Mouse (Mus musculus) kidney, embryonic 15.5 days (tissue): ENCODE results near the gene Hdac4. TPM values are rescaled to one million over a fixed set of nuclear protein-coding genes. Genes with fewer than 3 reads are reported as not detected.

Experiments used
- ATAC-seq: fragments of 200-750 bp; cut with Nextera tagmentation; replicated peaks from 2 replicates; pipeline ENCODE4 v1.8.0; 2017; ENCODE audit warnings: moderate TSS enrichment; ENCODE audit not compliant: low FRiP score
- H3K27ac ChIP-seq: fragments of 300-500 bp; sonication (generic); 2 replicates; pipeline ENCODE4 v1.5.1; 2015; ENCODE audit warnings: mild to moderate bottlenecking, inconsistent platforms
- H3K27me3 ChIP-seq: fragments of 300-500 bp; sonication (generic); 2 replicates; pipeline ENCODE4 v1.6.1; 2015; ENCODE audit warnings: inconsistent platforms
- H3K36me3 ChIP-seq: fragments of 300-500 bp; sonication (generic); 2 replicates; pipeline ENCODE4 v1.6.1; 2015; ENCODE audit warnings: inconsistent platforms
- H3K4me1 ChIP-seq: fragments of 300-500 bp; sonication (generic); 2 replicates; pipeline ENCODE4 v1.6.1; 2015; ENCODE audit warnings: inconsistent platforms
- H3K4me2 ChIP-seq: fragments of 300-500 bp; sonication (generic); 2 replicates; pipeline ENCODE4 v1.6.1; 2015; ENCODE audit warnings: moderate library complexity, mild to moderate bottlenecking, inconsistent platforms
- H3K4me3 ChIP-seq: fragments of 300-500 bp; sonication (generic); replicated peaks from 2 replicates; pipeline ENCODE4 v1.5.1; 2015; ENCODE audit warnings: mild to moderate bottlenecking, inconsistent platforms
- H3K9ac ChIP-seq: fragments of 300-500 bp; sonication (generic); 2 replicates; pipeline ENCODE4 v1.6.1; 2015; ENCODE audit warnings: mild to moderate bottlenecking, inconsistent platforms
- H3K9me3 ChIP-seq: fragments of 300-500 bp; sonication (generic); replicated peaks from 2 replicates; pipeline ENCODE4 v1.6.1; 2016; ENCODE audit warnings: inconsistent platforms
- WGBS: fragments of 180-500 bp; shearing (Covaris S2); methylation state at CpG from one replicate; pipeline ENCODE4 v1.1.7; 2015; ENCODE audit warnings: mixed read lengths; 5-methylcytosine and 5-hydroxymethylcytosine counted together
- polyA plus RNA-seq: library from polyadenylated mRNA; unstranded; fragments of >200 nt; fragmentation: Nextera tagmentation; extraction: Ambion mirVana; gene quantifications from 2 replicates; pipeline ENCODE4 v1.2.1, GENCODE M21; 2015

The Hdac4 gene
- polyA plus RNA-seq, 1 experiment from 2014 or later, result 18.1 TPM

GRCm38 (mm10) chr1:91931786-91932185 lies 263.7 kb downstream of the Hdac4 start:
- no peaks in the 10 kb centered on the region for H3K9me3 ChIP-seq
- no peak overlapping the region for H3K4me3 ChIP-seq
- H3K9ac ChIP-seq, result no peak overlapping the region
- no peaks in the 10 kb centered on the region for H3K4me1 ChIP-seq
- no peak for ATAC-seq
- H3K27ac ChIP-seq, result no peak overlapping the region
- no peaks in the 10 kb centered on the region for H3K27me3 ChIP-seq
- H3K4me2 ChIP-seq, result no peak overlapping the region
- WGBS, result 83% methylated on average over 3 of the region's 3 CpGs
- H3K36me3 ChIP-seq, result peaks cover 51% of the 10 kb centered on the region

GRCm38 (mm10) chr1:91931196-91931595 lies 264.3 kb downstream of the Hdac4 start:
- Histone ChIP-seq H3K36me3 (peaks cover 51% of the 10 kb centered on the region), H3K4me3 (no peak overlapping the region), H3K4me2 (no peak overlapping the region), H3K9ac (no peak overlapping the region), H3K9me3 (no peaks in the 10 kb centered on the region), H3K27me3 (no peaks in the 10 kb centered on the region), H3K4me1 (no peaks in the 10 kb centered on the region), H3K27ac (no peak overlapping the region)
- ATAC-seq, result no peak
- 92% methylated on average over 10 of the region's 10 CpGs for WGBS

- no peak overlapping the region for H3K27ac ChIP-seq
- H3K27me3 ChIP-seq, result no peaks in the 10 kb centered on the region
- peaks cover 40% of the 10 kb centered on the region for H3K36me3 ChIP-seq
- no peak for ATAC-seq
- H3K4me1 ChIP-seq, result no peaks in the 10 kb centered on the region
- WGBS, result 89% methylated on average over 13 of the region's 13 CpGs
- H3K9me3 ChIP-seq, result no peaks in the 10 kb centered on the region
- H3K9ac ChIP-seq, result no peak overlapping the region
- no peak overlapping the region for H3K4me2 ChIP-seq
- no peak overlapping the region for H3K4me3 ChIP-seq
These were observed 266.4 kb downstream of the Hdac4 start for GRCm38 (mm10) chr1:91929051-91929450.

GRCm38 (mm10) chr1:91927536-91928315 lies 267.8 kb downstream of the Hdac4 start:
- Histone ChIP-seq H3K4me2 (no peak overlapping the region), H3K27me3 (no peaks in the 10 kb centered on the region), H3K9ac (no peak overlapping the region), H3K4me3 (no peak overlapping the region), H3K4me1 (no peaks in the 10 kb centered on the region), H3K36me3 (peaks cover 27% of the 10 kb centered on the region), H3K27ac (no peak overlapping the region), H3K9me3 (no peaks in the 10 kb centered on the region)
- ATAC-seq, result no peak
- WGBS, result 78% methylated on average over 10 of the region's 10 CpGs

- Histone ChIP-seq H3K27me3 (no peaks in the 10 kb centered on the region), H3K4me3 (no peak overlapping the region), H3K9ac (no peak overlapping the region), H3K9me3 (no peaks in the 10 kb centered on the region), H3K4me2 (no peak overlapping the region), H3K27ac (no peak overlapping the region), H3K36me3 (no peaks in the 10 kb centered on the region), H3K4me1 (0 out of 2 replicates have a peak, but pooled peaks cover 5% of the 10 kb centered on the region)
- ATAC-seq, result no peak
- WGBS, result 93% methylated on average over 9 of the region's 9 CpGs
These were observed 271.9 kb downstream of the Hdac4 start for GRCm38 (mm10) chr1:91923567-91923966.

GRCm38 (mm10) chr1:91922235-91923152 lies 273.0 kb downstream of the Hdac4 start:
- H3K4me1 ChIP-seq, result peaks cover 10% of the 10 kb centered on the region; the same call in 1 of the 2 replicates
- no peaks in the 10 kb centered on the region for H3K36me3 ChIP-seq
- WGBS, result 79% methylated on average over 7 of the region's 7 CpGs
- no peak for ATAC-seq
- no peak overlapping the region for H3K4me3 ChIP-seq
- no peaks in the 10 kb centered on the region for H3K9me3 ChIP-seq
- H3K27me3 ChIP-seq, result no peaks in the 10 kb centered on the region
- no peak overlapping the region for H3K27ac ChIP-seq
- H3K4me2 ChIP-seq, result no peak overlapping the region
- H3K9ac ChIP-seq, result no peak overlapping the region

- Histone ChIP-seq H3K9ac (no peak overlapping the region), H3K27ac (no peak overlapping the region), H3K36me3 (no peaks in the 10 kb centered on the region), H3K4me3 (no peak overlapping the region), H3K27me3 (no peaks in the 10 kb centered on the region), H3K9me3 (no peaks in the 10 kb centered on the region), H3K4me2 (no peak overlapping the region), H3K4me1 (peaks cover 12% of the 10 kb centered on the region; the same call in 1 of the 2 replicates)
- 77% methylated on average over 4 of the region's 4 CpGs for WGBS
- ATAC-seq, result no peak
These were observed 273.8 kb downstream of the Hdac4 start for GRCm38 (mm10) chr1:91921702-91922101.

- no peaks in the 10 kb centered on the region for H3K27me3 ChIP-seq
- WGBS, result 66% methylated on average over 5 of the region's 5 CpGs
These were observed 274.2 kb downstream of the Hdac4 start for GRCm38 (mm10) chr1:91921279-91921678.

GRCm38 (mm10) chr1:91920038-91920589 lies 275.4 kb downstream of the Hdac4 start:
- no peaks in the 10 kb centered on the region for H3K27me3 ChIP-seq

More at GRCm38 (mm10) chr1:91921279-91921678, 274.2 kb downstream of the Hdac4 start:
- H3K36me3 ChIP-seq, result no peaks in the 10 kb centered on the region
- no peak overlapping the region for H3K4me3 ChIP-seq
- no peak overlapping the region for H3K4me2 ChIP-seq
- no peak overlapping the region for H3K27ac ChIP-seq
- peaks cover 12% of the 10 kb centered on the region; the same call in 1 of the 2 replicates for H3K4me1 ChIP-seq
- no peak for ATAC-seq
- H3K9ac ChIP-seq, result no peak overlapping the region
- no peaks in the 10 kb centered on the region for H3K9me3 ChIP-seq

GRCm38 (mm10) chr1:91918257-91918800 lies 277.2 kb downstream of the Hdac4 start:
- Histone ChIP-seq H3K4me2 (no peak overlapping the region), H3K4me1 (peaks cover 26% of the 10 kb centered on the region), H3K9ac (no peak overlapping the region), H3K27ac (no peak overlapping the region), H3K27me3 (no peaks in the 10 kb centered on the region), H3K9me3 (no peaks in the 10 kb centered on the region), H3K36me3 (no peaks in the 10 kb centered on the region), H3K4me3 (no peak overlapping the region)
- ATAC-seq, result no peak
- WGBS, result 78% methylated on average over 10 of the region's 10 CpGs

More at GRCm38 (mm10) chr1:91920038-91920589, 275.4 kb downstream of the Hdac4 start:
- Histone ChIP-seq H3K4me2 (no peak overlapping the region), H3K9me3 (no peaks in the 10 kb centered on the region), H3K4me1 (peaks cover 13% of the 10 kb centered on the region), H3K27ac (no peak overlapping the region), H3K36me3 (no peaks in the 10 kb centered on the region), H3K4me3 (no peak overlapping the region), H3K9ac (no peak overlapping the region)
- WGBS, result 59% methylated on average over 7 of the region's 7 CpGs
- ATAC-seq, result no peak

GRCm38 (mm10) chr1:91917596-91917995 lies 277.9 kb downstream of the Hdac4 start:
- no peak overlapping the region for H3K4me3 ChIP-seq
- 33% methylated on average over 2 of the region's 2 CpGs for WGBS
- no peak overlapping the region for H3K9ac ChIP-seq
- peaks cover 32% of the 10 kb centered on the region for H3K4me1 ChIP-seq
- no peak for ATAC-seq
- no peak overlapping the region for H3K27ac ChIP-seq
- no peaks in the 10 kb centered on the region for H3K9me3 ChIP-seq
- H3K27me3 ChIP-seq, result no peaks in the 10 kb centered on the region
- H3K4me2 ChIP-seq, result no peak overlapping the region
- no peaks in the 10 kb centered on the region for H3K36me3 ChIP-seq
